Mouse (Mus musculus) hindbrain, embryonic 10.5 days (tissue): ENCODE measurements at regions not wholly inside any gene's neighbourhood (a gene's known extent, or its start where the extent isn't known, plus 50 kb on each side); places are given as distances from the start of the nearest gene placed in this dataset.

ENCODE experiments used
- DNase-seq: peaks from one replicate; pipeline ENCODE4 v3.0.0-alpha.2; 2017; ENCODE audit warnings: low spot score
- H3K27ac ChIP-seq: fragments of 300-500 bp; sonication (generic); 2 replicates; pipeline ENCODE4 v1.5.1; 2016; ENCODE audit warnings: mild to moderate bottlenecking, moderate library complexity
- H3K27me3 ChIP-seq: fragments of 300-500 bp; sonication (generic); 2 replicates; pipeline ENCODE4 v1.6.1; 2016; ENCODE audit warnings: mild to moderate bottlenecking; ENCODE audit not compliant: poor library complexity, insufficient read depth, severe bottlenecking
- H3K36me3 ChIP-seq: fragments of 300-500 bp; sonication (generic); 2 replicates; pipeline ENCODE4 v1.6.1; 2016; ENCODE audit warnings: mild to moderate bottlenecking, moderate library complexity
- H3K4me1 ChIP-seq: fragments of 300-500 bp; sonication (generic); replicated peaks from 2 replicates; pipeline ENCODE4 v1.6.1; 2016; ENCODE audit warnings: mild to moderate bottlenecking
- H3K4me3 ChIP-seq: fragments of 300-500 bp; sonication (generic); 2 replicates; pipeline ENCODE4 v1.5.1; 2016; ENCODE audit warnings: mild to moderate bottlenecking, moderate library complexity
- H3K9me3 ChIP-seq: fragments of 300-500 bp; sonication (generic); 2 replicates; pipeline ENCODE4 v1.6.1; 2016; ENCODE audit warnings: mild to moderate bottlenecking, moderate library complexity
- WGBS: fragments of 180-500 bp; shearing (Covaris S2); methylation state at CpG from one replicate; pipeline ENCODE4 v1.1.7; 2016; 5-methylcytosine and 5-hydroxymethylcytosine counted together

DNA sequence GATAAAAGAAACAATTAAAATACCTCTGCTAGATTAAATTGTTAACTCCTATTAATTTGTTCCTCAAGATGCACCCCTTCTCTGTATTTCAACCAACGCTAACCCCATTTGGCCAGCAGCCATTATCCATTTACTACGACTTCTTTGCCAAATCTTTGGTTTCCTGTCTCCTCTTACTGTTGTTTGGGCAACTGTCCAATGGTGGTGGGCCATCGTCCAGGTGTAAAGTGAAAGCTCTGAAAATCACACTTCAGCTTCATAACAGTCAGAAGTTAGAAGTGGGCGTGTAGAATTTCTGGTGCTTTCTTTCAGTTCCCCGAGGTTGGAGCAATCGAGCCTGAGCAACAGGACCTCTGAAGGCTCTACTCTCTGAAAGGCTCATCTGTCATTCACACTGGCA lies 66.8 kb upstream of the Zbtb20 start:
- Histone ChIP-seq H3K27ac (no peak overlapping the region), H3K4me3 (no peak overlapping the region), H3K27me3 (no peaks in the 10 kb centered on the region), H3K9me3 (no peaks in the 10 kb centered on the region), H3K4me1 (no peaks in the 10 kb centered on the region), H3K36me3 (no peaks in the 10 kb centered on the region)
- 87% methylated on average over 6 of the region's 6 CpGs for WGBS
- DNase-seq = no peak

- H3K27me3 ChIP-seq = no peaks in the 10 kb centered on the region
- H3K9me3 ChIP-seq = no peaks in the 10 kb centered on the region
- no peak for DNase-seq
- H3K4me3 ChIP-seq = no peak overlapping the region
- H3K27ac ChIP-seq = no peak overlapping the region
- no peaks in the 10 kb centered on the region for H3K4me1 ChIP-seq
- 86% methylated on average over 2 of the region's 2 CpGs for WGBS
- no peaks in the 10 kb centered on the region for H3K36me3 ChIP-seq
Measured at GRCm38 (mm10) chr16:42807536-42807935, 68.1 kb upstream of the Zbtb20 start.

GRCm38 (mm10) chr16:42803609-42804008 lies 72.1 kb upstream of the Zbtb20 start:
- H3K27ac ChIP-seq = no peak overlapping the region
- peaks cover 7% of the 10 kb centered on the region; the same call in 1 of the 2 replicates for H3K9me3 ChIP-seq
- no peak for DNase-seq
- WGBS = 88% methylated on average over 1 of the region's 1 CpGs
- no peaks in the 10 kb centered on the region for H3K27me3 ChIP-seq
- H3K4me3 ChIP-seq = no peak overlapping the region
- H3K4me1 ChIP-seq = no peaks in the 10 kb centered on the region
- no peaks in the 10 kb centered on the region for H3K36me3 ChIP-seq

DNA sequence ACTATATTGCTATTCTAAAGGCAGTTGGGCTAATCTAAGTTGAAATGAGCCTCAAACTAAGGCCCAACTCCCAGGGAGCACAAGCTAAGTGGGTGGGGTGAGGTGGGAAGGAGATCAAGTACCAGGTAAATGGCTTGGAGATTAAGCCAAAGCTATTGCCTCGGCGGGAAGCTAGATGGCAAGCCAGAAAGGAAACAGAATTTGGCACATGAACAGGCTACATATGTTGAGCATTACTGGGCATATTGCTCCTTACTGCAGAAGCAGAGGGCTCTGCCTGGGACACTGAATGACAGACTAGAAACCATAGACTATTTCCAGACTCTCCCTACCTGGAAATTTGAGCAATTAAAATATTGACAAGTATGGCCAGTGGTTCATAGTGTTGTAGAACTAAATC lies 83.1 kb upstream of the Zbtb20 start:
- WGBS = 80% methylated on average over 2 of the region's 2 CpGs
- no peak overlapping the region for H3K4me3 ChIP-seq

DNA sequence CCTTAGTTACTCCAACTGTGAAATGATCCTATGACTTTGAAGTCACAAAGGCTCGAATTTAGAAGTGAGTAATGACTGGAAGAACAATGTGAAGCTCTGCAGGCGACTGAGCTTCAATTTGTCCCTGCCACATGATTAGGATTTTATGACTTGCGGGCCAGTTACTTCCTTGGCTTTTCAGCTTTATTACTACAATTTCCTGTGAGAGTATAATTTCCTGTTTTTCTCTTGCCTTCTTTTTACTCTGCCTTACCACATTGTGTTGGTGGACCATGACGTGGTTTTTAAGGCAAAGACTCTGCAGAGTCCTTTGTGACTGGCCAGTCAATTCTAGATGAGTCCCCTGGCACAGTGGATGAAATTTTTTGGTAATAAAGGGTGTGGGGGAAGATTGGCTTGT lies 91.0 kb upstream of the Zbtb20 start:
- Histone ChIP-seq H3K27me3 (peaks cover 17% of the 10 kb centered on the region), H3K27ac (no peak overlapping the region), H3K4me3 (no peak overlapping the region), H3K36me3 (no peaks in the 10 kb centered on the region), H3K9me3 (no peaks in the 10 kb centered on the region), H3K4me1 (peaks cover 29% of the 10 kb centered on the region)
- DNase-seq = no peak
- WGBS = 53% methylated on average over 4 of the region's 4 CpGs

More for the DNA sequence above, 83.1 kb upstream of the Zbtb20 start:
- DNase-seq = no peak
- H3K9me3 ChIP-seq = no peaks in the 10 kb centered on the region
- H3K27me3 ChIP-seq = no peaks in the 10 kb centered on the region
- no peaks in the 10 kb centered on the region for H3K4me1 ChIP-seq
- H3K36me3 ChIP-seq = no peaks in the 10 kb centered on the region
- H3K27ac ChIP-seq = no peak overlapping the region

GRCm38 (mm10) chr16:42784031-42784430 lies 91.7 kb upstream of the Zbtb20 start:
- WGBS = 64% methylated on average over 4 of the region's 4 CpGs
- no peaks in the 10 kb centered on the region for H3K36me3 ChIP-seq
- peaks cover 29% of the 10 kb centered on the region for H3K4me1 ChIP-seq
- H3K27me3 ChIP-seq = peaks cover 20% of the 10 kb centered on the region
- no peak overlapping the region for H3K4me3 ChIP-seq
- no peak for DNase-seq
- H3K9me3 ChIP-seq = no peaks in the 10 kb centered on the region
- H3K27ac ChIP-seq = no peak overlapping the region

DNA sequence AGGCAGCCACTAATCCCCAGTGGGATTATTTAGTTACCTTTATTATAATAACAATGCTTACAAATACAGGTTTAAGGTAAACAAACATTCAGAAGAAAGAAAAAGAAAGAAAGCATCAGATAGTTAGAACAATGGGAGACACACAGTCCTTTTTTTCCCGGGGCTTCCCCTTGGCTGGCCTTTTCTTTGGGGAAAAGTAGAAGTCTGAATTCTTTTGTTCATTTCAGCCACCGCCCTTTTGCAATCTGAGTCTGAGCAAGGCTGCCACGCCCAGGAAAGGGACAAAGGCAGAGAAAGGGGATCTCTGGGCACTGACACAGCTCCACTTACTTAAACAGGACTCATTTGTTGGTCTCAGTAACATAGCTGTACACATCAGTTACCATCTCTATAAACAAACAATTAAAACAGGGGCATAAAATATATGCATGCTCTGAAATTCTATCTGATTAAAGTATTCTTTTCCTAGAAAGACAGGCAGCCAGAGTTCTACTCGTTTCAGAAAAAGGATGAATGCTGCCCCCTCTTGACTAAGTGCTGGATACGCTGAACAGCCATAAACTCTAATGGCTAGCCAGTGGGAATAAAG lies 93.5 kb upstream of the Zbtb20 start:
- Histone ChIP-seq H3K4me3 (peak overlapping the region; percentile 3; the same call in 1 of the 2 replicates), H3K9me3 (no peaks in the 10 kb centered on the region), H3K4me1 (peaks cover 29% of the 10 kb centered on the region), H3K27me3 (peaks cover 20% of the 10 kb centered on the region), H3K27ac (peak overlapping the region; percentile 87), H3K36me3 (no peaks in the 10 kb centered on the region)
- peak; percentile 71 for DNase-seq
- 2% methylated on average over 5 of the region's 5 CpGs for WGBS

GRCm38 (mm10) chr16:42781096-42782071 lies 94.3 kb upstream of the Zbtb20 start:
- Histone ChIP-seq H3K4me1 (peaks cover 29% of the 10 kb centered on the region), H3K4me3 (peak overlapping the region; percentile 11; the same call in 1 of the 2 replicates), H3K9me3 (no peaks in the 10 kb centered on the region), H3K27me3 (peaks cover 20% of the 10 kb centered on the region), H3K36me3 (no peaks in the 10 kb centered on the region), H3K27ac (peak overlapping the region; percentile 87)
- DNase-seq = peak; percentile 75
- 6% methylated on average over 12 of the region's 12 CpGs for WGBS

- no peak overlapping the region for H3K4me3 ChIP-seq
- no peaks in the 10 kb centered on the region for H3K9me3 ChIP-seq
- H3K36me3 ChIP-seq = no peaks in the 10 kb centered on the region
- 89% methylated on average over 3 of the region's 3 CpGs for WGBS
- no peak for DNase-seq
- H3K4me1 ChIP-seq = peaks cover 29% of the 10 kb centered on the region
- 0 out of 2 replicates have a peak overlapping the region, but pooled peaks have one; percentile 45 for H3K27ac ChIP-seq
- H3K27me3 ChIP-seq = peaks cover 12% of the 10 kb centered on the region
Measured at GRCm38 (mm10) chr16:42779957-42780356, 95.7 kb upstream of the Zbtb20 start.

DNA sequence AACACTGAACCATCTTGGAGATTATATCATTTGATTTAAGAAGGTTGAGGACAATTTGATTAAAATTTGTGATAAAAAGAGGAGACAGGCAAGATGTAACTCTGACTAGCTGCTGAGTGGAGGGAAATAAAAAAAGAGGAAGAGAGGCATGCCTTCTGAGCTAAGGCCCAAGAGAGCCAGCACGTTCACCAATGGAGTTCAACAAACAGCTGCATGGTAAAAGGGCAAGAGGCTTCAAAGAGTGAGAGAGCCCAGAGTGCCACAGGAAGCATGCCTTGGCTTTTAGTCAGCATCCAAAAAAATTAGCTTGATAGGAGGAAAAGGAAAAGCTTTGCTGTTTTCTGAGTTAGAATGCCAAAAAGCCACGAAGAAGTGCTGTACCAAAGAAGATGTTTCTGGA lies 103.0 kb upstream of the Zbtb20 start:
- 78% methylated on average over 2 of the region's 2 CpGs for WGBS
- Histone ChIP-seq H3K9me3 (peaks cover 3% of the 10 kb centered on the region; the same call in 1 of the 2 replicates), H3K27me3 (no peaks in the 10 kb centered on the region), H3K27ac (no peak overlapping the region), H3K4me1 (no peaks in the 10 kb centered on the region), H3K4me3 (no peak overlapping the region), H3K36me3 (no peaks in the 10 kb centered on the region)
- no peak for DNase-seq

- Histone ChIP-seq H3K27me3 (no peaks in the 10 kb centered on the region), H3K4me1 (no peaks in the 10 kb centered on the region), H3K27ac (no peak overlapping the region), H3K36me3 (no peaks in the 10 kb centered on the region), H3K4me3 (no peak overlapping the region), H3K9me3 (peaks cover 3% of the 10 kb centered on the region; the same call in 1 of the 2 replicates)
- DNase-seq = no peak
- 64% methylated on average over 1 of the region's 1 CpGs for WGBS
Measured at GRCm38 (mm10) chr16:42770199-42770598, 105.5 kb upstream of the Zbtb20 start.

DNA sequence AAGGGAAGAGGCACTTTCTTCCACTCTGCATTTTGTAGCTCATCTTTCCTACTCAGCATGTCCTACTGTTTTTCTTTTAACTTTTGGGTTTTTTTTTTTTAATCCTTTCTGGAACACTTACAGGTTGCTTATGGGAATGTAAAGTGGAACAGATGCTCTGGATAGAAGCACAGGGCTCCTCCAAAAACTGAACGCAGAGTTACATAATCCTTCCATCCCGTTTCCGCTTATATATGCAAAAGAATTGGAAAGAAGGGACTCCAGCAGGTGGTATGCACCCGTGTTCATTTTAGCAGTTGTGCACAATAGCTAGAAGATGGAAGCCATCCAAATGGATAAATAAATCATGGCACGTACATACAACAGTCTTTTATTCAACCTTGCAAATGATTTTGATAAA lies 127.0 kb upstream of the Zbtb20 start:
- DNase-seq = no peak
- Histone ChIP-seq H3K27ac (no peak overlapping the region), H3K4me1 (peaks cover 9% of the 10 kb centered on the region), H3K27me3 (no peaks in the 10 kb centered on the region), H3K4me3 (no peak overlapping the region), H3K36me3 (no peaks in the 10 kb centered on the region), H3K9me3 (no peaks in the 10 kb centered on the region)
- 90% methylated on average over 5 of the region's 5 CpGs for WGBS
